Mouse (Mus musculus) ovary, adult 18-20 months (tissue): Measurements from ENCODE around the gene Itpkc.
"Not testable (repeated sequence)": the region's sequence is repeated elsewhere in the genome, so short reads cannot be mapped to it uniquely, and the experiment has no call there.

ENCODE experiments used
- DNase-seq: peaks from one replicate; pipeline ENCODE4 v3.0.0; 2022; ENCODE audit warnings: low spot score, mixed read lengths

Gene Itpkc

GRCm38 (mm10) chr7:27228281-27228821 is at the start of gene Itpkc:
TSS of gene Itpkc (minus strand) at chr7:27228661.
- peak; percentile 90 for DNase-seq

DNA sequence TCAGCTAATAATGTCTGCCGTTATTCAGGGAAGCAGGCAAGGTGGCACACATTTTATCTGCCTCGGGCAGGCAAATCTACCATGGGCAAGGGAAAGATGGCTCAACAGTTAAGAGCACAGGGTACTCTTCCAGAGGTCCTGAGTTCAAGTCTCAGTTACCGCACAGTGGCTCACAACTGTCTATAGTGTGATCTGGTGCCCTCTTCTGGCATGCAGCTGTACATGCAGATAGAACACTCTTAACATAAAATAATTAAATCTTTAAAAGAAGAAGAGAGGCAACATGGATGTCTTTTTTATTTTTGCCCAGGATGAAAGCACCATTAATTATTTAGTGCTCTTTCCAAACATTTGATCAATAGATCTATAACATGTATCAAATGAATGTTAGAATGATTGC is 48.7 kb upstream of the Itpkc start:
- DNase-seq: no peak

- DNase-seq: no peak
These were observed 47.6 kb upstream of the Itpkc start for GRCm38 (mm10) chr7:27276021-27276420.

GRCm38 (mm10) chr7:27274916-27275315 is 46.5 kb upstream of the Itpkc start:
- DNase-seq: no peak

DNA sequence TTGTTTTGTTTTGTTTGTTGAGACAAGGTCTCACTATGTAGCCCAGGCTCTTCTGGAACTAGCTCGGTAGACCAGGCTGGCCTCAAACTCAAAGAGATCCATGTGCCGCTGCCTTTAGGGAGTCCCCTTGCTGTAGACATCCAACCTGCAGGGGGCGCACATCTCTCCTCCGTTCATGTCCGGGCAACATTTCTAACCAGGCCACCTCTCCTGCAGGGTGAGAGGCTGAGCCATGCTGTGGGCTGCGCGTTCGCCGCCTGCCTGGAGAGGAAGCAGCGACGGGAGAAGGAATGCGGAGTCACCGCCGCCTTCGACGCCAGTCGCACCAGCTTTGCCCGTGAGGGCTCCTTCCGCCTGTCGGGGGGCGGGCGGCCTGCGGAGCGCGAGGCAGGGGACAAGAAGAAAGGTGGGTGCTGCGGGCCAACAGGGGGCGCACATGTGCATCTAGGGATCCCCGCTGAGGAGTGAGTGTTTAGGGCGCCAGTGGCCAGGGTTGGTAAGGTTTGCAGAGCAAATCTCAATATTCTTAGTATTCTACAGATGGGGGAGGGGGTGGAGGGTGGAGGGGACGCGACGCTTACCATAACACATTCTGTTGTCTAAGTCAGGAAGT is 45.4 kb upstream of the Itpkc start:
- no peak for DNase-seq

DNA sequence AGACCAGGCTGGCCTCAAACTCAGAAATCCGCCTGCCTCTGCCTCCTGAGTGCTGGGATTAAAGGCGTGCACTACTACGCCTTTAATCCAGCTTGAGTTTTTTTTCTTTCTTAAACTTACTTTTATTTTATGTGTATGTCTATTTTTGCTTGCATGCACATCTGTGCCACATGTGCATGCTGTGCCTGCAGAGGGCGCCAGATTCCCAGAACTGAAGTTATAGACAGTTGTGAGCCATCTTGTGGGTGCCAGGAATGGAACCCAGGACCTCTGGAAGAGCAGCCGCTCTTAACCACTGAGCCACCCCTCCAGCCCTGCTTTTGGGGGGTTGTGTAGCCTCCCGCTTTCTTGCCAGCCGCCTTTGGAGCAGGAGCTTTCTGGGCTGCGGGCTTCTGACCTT is 43.0 kb upstream of the Itpkc start:
- no peak for DNase-seq

GRCm38 (mm10) chr7:27266515-27267128 is 38.2 kb upstream of the Itpkc start:
- no peak for DNase-seq

GRCm38 (mm10) chr7:27264761-27265160 is 36.3 kb upstream of the Itpkc start:
- DNase-seq: no peak

DNA sequence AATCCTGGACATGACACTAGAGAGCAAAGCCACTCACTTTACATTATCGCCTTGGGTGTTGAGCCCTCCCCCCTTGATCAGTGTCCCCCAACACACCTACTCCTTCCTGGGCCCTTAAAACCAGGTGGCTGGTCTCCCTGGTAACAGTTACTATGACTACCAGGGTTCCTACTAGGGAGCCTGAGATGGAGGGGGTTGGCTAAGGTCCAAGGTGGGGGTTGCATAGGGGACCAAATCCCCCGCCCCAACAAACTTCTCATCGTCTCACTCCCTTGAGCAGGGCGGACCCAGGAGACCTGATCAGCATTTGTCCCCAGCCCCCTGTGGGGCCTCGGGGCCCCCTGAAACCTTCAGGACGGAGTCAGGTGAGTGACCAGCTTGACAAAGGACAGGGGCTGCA is 33.4 kb upstream of the Itpkc start:
- DNase-seq: no peak

- DNase-seq: no peak
These were observed 32.4 kb upstream of the Itpkc start for GRCm38 (mm10) chr7:27260856-27261255.

- no peak for DNase-seq
These were observed 31.3 kb upstream of the Itpkc start for GRCm38 (mm10) chr7:27259771-27260170.

DNA sequence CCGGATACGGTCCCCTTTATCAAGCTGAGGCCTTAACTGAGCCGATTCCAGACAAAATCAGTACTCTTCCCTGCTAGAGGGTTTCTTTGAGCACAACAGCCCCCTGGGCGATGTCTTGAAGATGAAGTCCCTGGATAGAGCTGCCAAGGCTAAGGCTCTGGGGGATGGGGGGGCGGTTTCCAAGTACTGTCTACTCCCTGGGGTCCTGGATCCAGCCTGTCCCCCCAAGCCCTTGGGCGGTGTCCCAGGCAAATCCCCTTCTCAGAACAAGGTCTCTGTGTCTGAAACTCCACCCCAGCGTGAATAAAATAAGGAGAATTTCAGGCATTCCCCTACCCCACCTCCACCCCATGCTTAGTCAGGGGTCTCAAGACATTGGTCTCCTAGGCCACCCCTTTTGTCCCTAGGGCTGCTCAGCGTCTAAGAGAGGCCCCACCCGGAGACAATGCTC is 30.8 kb upstream of the Itpkc start:
- DNase-seq: no peak

- peak; percentile 90 for DNase-seq
These were observed 29.9 kb upstream of the Itpkc start, which contains the start of gene Numbl for GRCm38 (mm10) chr7:27258205-27258899. TSS of gene Numbl (plus strand) at chr7:27258433.

GRCm38 (mm10) chr7:27257852-27258204 is 29.4 kb upstream of the Itpkc start:
- no peak for DNase-seq

GRCm38 (mm10) chr7:27257046-27257851 is 28.8 kb upstream of the Itpkc start:
- DNase-seq: peak; percentile 59

DNA sequence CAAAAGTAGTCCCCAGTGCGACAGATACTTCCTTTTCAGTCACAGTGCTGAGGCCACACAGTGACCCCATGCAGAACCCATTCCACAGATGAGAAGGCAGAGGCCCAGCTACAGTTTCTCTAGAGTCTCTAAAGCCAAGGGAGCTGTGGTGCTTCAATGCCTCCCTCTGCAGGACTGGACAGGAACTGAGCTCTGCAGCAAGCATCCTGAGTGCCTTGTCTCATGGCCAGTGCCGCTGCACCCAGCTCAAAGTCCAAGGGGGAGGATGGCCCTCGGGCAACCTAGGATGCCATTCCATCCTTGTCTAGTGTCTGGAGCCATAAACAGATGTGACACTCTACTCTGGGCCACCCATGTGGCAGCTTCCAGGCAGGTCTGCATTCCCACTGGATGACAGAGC is 27.3 kb upstream of the Itpkc start:
- DNase-seq: no peak

- no peak for DNase-seq
These were observed 23.5 kb upstream of the Itpkc start for GRCm38 (mm10) chr7:27251946-27252345.

DNA sequence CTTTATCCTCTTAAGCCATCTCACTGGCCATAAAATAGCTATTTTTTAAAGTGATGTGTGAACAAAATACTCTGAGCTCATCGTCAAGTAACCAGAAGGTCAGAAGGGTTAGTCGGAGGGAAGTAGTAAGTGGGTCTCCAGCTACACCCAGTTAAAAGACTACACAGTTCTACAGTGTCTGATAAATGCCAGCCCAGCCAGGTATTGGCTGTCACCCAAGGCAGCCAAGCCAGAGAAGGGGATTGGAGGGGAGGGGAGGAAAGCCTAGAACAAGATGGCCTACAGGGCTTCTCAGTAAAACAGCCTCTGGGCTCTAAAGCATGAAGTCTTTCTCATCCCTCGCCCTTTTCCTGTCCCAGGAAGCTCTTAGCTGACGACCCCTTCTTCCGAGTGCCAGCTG is 21.5 kb upstream of the Itpkc start:
- no peak for DNase-seq

- DNase-seq: no peak
These were observed 20.7 kb upstream of the Itpkc start for GRCm38 (mm10) chr7:27249146-27249545.

GRCm38 (mm10) chr7:27244088-27244487 is 15.6 kb upstream of the Itpkc start:
- DNase-seq: not testable (repeated sequence)

GRCm38 (mm10) chr7:27243211-27243610 is 14.8 kb upstream of the Itpkc start:
- DNase-seq: no peak

DNA sequence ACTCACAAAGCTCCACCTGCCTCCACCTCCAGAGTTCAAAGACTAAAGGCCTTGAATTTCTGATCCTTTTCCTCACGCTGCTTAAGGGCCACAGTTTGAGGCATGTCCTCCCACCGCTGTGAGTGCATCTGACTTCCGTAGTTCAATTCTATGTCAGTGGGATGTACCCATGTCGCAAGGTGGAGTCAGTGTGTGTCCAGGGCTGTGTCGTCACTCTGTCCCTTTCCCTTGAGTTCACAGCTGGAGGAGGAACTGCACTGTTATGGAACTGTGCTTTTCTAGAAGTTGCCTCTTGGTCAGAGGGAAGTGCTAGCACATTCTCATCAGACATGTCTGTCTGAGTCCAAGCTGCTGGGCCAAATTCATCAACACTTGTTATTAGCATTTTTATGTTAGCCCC is 10.1 kb upstream of the Itpkc start:
- DNase-seq: no peak
